Mouse (Mus musculus) liver, adult 2 months (tissue): Measurements from ENCODE around the gene Wdr90. TPM values are rescaled to one million over a fixed set of nuclear protein-coding genes. Genes with fewer than 3 reads are reported as not detected.
A peak's percentile ranks its signal among the peaks of the same experiment; 100 is the strongest.

Experiments
- DNase-seq: peaks from one replicate; pipeline ENCODE4 v3.0.0-alpha.2; 2011; ENCODE audit warnings: low read depth, low spot score; ENCODE audit errors: extremely low read depth
- H3K27ac ChIP-seq: fragments of 200-500 bp; replicated peaks from 2 replicates; pipeline ENCODE4 v1.5.1; 2012; ENCODE audit warnings: low read depth, mild to moderate bottlenecking, control low read depth, inconsistent platforms, low read length; ENCODE audit not compliant: insufficient read depth
- H3K27me3 ChIP-seq: fragments of 200-500 bp; 2 replicates; pipeline ENCODE4 v1.6.1; 2012; ENCODE audit warnings: mild to moderate bottlenecking, moderate library complexity, low read length, inconsistent platforms; ENCODE audit not compliant: control insufficient read depth, insufficient read depth
- H3K36me3 ChIP-seq: fragments of 200-500 bp; 2 replicates; pipeline ENCODE4 v1.6.1; 2012; ENCODE audit warnings: low read length, inconsistent platforms; ENCODE audit not compliant: control insufficient read depth, insufficient read depth
- H3K4me1 ChIP-seq: fragments of 200-500 bp; 2 replicates; pipeline ENCODE4 v1.6.1; 2011; ENCODE audit warnings: low read length; ENCODE audit not compliant: control insufficient read depth, insufficient read depth
- H3K4me3 ChIP-seq: fragments of 200-500 bp; 2 replicates; pipeline ENCODE4 v1.5.1; 2011; ENCODE audit warnings: low read depth, mild to moderate bottlenecking, control low read depth, low read length, moderate library complexity; ENCODE audit not compliant: insufficient read depth
- H3K79me2 ChIP-seq: fragments of 200-500 bp; 2 replicates; pipeline ENCODE4 v1.6.1; 2012; ENCODE audit warnings: inconsistent platforms, mild to moderate bottlenecking, low read length, moderate library complexity; ENCODE audit not compliant: control insufficient read depth, insufficient read depth
- H3K9ac ChIP-seq: fragments of 200-500 bp; 2 replicates; pipeline ENCODE4 v1.6.1; 2012; ENCODE audit warnings: low read depth, mild to moderate bottlenecking, control low read depth, inconsistent platforms, low read length
- CTCF ChIP-seq: fragments of 200-500 bp; IDR thresholded peaks from 2 replicates; pipeline ENCODE4 v1.5.1; 2011; ENCODE audit warnings: low read depth, low read length, control low read depth
- POLR2A ChIP-seq: fragments of 200-500 bp; IDR thresholded peaks from 2 replicates; pipeline ENCODE4 v1.6.1; 2011; ENCODE audit warnings: low read length, control low read depth; ENCODE audit not compliant: insufficient read depth; ENCODE audit errors: extremely low read depth
- WGBS: fragments of 180-500 bp; shearing (Covaris S2); methylation state at CpG from one replicate; pipeline ENCODE4 v1.1.7; 2018; 5-methylcytosine and 5-hydroxymethylcytosine counted together
- polyA plus RNA-seq: library from polyadenylated mRNA; depleted of rRNA; stranded (reverse); fragments of >200 nt; gene quantifications from 2 replicates; pipeline ENCODE4 v1.2.3, GENCODE M21; 2012; rRNA removed
- total RNA-seq: library from RNA; depleted of rRNA; stranded (reverse); fragments of >200 nt; gene quantifications from 2 replicates; pipeline ENCODE4 v1.2.3, GENCODE M21; 2014; rRNA removed

Gene Wdr90
- total RNA-seq (2.7 and 3.3 TPM in 2 replicates), polyA plus RNA-seq (9.0 and 14.1 TPM in 2 replicates)

DNA sequence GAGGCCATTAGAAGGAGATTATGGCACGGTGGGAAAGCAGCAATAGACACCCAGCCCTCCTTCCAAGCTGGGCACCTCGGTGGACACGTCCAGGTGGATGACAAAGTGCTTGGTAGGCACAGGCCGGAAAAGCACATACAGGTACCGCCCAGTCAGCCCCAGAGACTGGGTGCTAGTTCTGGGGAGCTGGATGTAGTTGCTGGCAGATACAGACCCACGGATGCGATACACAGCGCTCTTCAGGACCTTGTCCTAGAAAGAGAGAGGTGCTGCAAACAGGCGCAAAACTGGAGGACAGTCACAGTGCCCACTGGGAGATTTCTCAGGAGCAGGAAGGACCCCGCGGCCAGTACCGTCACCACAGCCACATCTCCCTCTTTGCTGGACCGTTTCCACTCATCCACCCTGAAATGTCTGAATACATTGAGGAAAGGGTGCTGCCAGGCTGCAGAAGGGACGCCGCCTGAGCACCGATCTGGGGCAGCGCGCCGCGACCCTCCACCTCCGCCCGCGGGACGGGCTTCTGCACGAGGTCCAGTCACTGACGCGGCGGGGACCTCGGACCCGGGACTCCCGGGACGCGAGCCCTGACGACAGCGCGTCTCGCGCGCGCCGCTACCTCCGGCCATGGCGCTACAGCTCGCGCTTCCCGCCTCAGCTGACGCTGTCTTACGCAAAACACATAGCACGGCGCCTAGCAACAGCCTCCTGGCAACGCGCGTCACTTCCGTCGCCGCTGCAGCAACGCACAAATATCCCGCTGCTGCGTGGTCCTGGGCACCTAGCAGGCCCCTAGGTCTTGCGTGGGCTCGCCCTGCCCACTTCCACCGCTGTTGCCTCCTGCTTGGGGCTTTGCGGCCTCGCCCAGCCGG is at the start of gene Wdr90:
Gene Wdr90, minus strand, starts transcription at position 670 of the 872 bp plus-strand sequence.
- peak; percentile 85 for DNase-seq
- Histone ChIP-seq H3K9ac (peak within 1 kb of the TSS; percentile 82), H3K4me3 (peak within 1 kb of the TSS; percentile 71), H3K36me3 (no peaks in the 10 kb centered on the region), H3K79me2 (peaks cover 10% of the 10 kb centered on the region; the same call in 1 of the 2 replicates), H3K27ac (peak within 1 kb of the TSS; percentile 61), H3K4me1 (peaks cover 22% of the 10 kb centered on the region), H3K27me3 (no peaks in the 10 kb centered on the region)
- WGBS = 5% methylated on average over 65 of the region's 65 CpGs
- TF ChIP-seq POLR2A (peak; percentile 36; the same call in 1 of the 2 replicates), CTCF (peak; percentile 42; the same call in 1 of the 2 replicates)

DNA sequence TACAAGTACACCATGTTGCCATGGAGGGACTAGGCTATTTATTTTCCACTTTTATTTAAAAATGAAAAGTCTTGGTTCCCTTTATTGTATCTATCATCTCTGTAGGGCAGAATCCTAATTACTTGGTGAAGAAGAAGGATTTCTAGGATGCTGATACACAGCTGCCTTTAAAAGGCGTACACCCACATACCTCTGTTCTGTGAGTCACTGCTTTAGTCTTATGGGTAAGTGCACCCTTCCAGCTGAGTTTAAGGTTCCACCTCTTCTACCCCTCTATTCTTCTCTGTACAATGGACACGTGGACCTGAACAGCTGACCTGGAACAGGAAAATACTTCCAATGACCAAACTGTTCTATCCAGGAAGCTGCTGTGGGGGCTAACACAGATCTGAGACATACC is 46.3 kb upstream of the Wdr90 start:
- 88% methylated on average over 2 of the region's 2 CpGs for WGBS
- no peak overlapping the region for H3K9ac ChIP-seq
- no peaks in the 10 kb centered on the region for H3K27me3 ChIP-seq
- peaks cover 34% of the 10 kb centered on the region for H3K79me2 ChIP-seq
- peaks cover 7% of the 10 kb centered on the region; the same call in 1 of the 2 replicates for H3K4me1 ChIP-seq
- TF ChIP-seq POLR2A (no peak), CTCF (no peak)
- no peak for DNase-seq
- no peak overlapping the region for H3K4me3 ChIP-seq
- H3K36me3 ChIP-seq = no peaks in the 10 kb centered on the region
- no peak overlapping the region for H3K27ac ChIP-seq

DNA sequence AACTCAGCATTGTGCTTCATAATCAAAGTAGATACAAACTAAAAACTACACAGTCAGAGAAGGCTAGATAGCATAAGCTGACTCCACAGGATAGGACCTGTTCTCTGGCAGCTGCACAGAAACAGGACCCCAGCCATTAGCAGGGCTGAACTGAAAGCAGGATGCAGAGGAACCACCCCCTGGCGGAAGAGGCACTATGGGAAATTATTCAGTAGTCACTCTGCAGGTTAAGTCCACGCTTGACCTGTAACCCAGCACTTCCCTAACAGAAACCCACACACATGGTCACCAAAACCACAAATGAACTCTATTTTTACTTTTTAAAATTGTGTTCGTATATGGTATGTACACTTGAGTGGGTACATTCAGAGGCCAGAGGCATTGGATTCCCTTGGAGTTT is 41.8 kb upstream of the Wdr90 start:
- no peak overlapping the region for H3K4me3 ChIP-seq
- WGBS = 84% methylated on average over 3 of the region's 3 CpGs
- H3K9ac ChIP-seq = no peak overlapping the region
- no peak for TF ChIP-seq CTCF
- TF ChIP-seq POLR2A = no peak
- no peak for DNase-seq
- H3K79me2 ChIP-seq = peaks cover 31% of the 10 kb centered on the region; the same call in 1 of the 2 replicates
- H3K27me3 ChIP-seq = no peaks in the 10 kb centered on the region
- H3K36me3 ChIP-seq = no peaks in the 10 kb centered on the region
- no peak overlapping the region for H3K27ac ChIP-seq
- H3K4me1 ChIP-seq = no peaks in the 10 kb centered on the region

DNA sequence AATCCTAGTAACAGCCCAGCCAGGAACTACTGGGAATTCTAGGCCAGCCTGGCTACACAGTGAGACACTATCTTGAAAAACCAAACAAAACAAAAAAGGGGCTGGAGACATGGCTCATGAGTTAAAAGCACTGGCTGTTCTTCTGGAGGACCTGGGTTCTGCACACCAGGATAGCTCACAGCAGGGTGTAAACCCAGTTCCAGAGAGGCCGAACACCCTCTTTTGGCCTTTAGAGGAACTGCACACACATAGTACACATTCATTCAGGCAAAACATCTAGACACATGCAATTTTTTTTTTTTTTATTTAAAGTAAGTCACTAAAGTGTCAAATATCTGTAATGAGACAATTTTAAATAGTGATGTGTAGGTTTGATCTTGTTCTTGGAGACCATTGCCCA is 38.9 kb upstream of the Wdr90 start:
- TF ChIP-seq POLR2A (no peak), CTCF (no peak)
- H3K4me1 ChIP-seq = no peaks in the 10 kb centered on the region
- H3K27ac ChIP-seq = no peak overlapping the region
- H3K36me3 ChIP-seq = no peaks in the 10 kb centered on the region
- no peak overlapping the region for H3K9ac ChIP-seq
- H3K79me2 ChIP-seq = peaks cover 23% of the 10 kb centered on the region; the same call in 1 of the 2 replicates
- no peak for DNase-seq
- H3K27me3 ChIP-seq = no peaks in the 10 kb centered on the region
- H3K4me3 ChIP-seq = no peak overlapping the region
- 100% methylated on average over 1 of the region's 1 CpGs for WGBS

DNA sequence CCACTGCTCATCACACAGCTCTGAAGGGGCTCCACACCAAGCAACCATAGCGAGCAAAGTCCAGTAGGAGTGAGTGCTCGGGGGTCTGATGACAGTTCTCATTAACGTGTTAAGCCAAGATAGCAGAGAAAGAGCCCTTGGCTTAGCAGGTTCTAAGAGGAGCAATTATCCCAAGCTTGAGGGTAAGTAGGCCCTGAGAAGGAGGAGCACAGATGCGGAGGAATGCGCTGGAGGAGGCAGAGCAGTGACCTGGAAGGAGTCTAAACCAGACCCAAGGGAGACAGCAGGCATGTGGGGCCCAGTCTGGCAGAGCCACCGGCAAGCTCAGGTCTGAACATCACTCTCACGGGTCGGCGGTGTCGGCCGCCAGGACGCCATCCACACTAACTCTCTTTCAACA is 34.6 kb upstream of the Wdr90 start:
- DNase-seq = no peak
- TF ChIP-seq POLR2A (no peak), CTCF (no peak)
- Histone ChIP-seq H3K4me3 (no peak overlapping the region), H3K27ac (no peak overlapping the region), H3K9ac (no peak overlapping the region), H3K27me3 (no peaks in the 10 kb centered on the region), H3K4me1 (no peaks in the 10 kb centered on the region; the same call in 1 of the 2 replicates), H3K36me3 (no peaks in the 10 kb centered on the region), H3K79me2 (peaks cover 15% of the 10 kb centered on the region; the same call in 1 of the 2 replicates)
- 87% methylated on average over 12 of the region's 12 CpGs for WGBS
